Mouse (Mus musculus): ENCODE results near the gene Pglyrp4.
"Not testable (repeated sequence)": the region's sequence is repeated elsewhere in the genome, so short reads cannot be mapped to it uniquely, and the experiment has no call there.

The Pglyrp4 gene

GRCm38 (mm10) chr3:90726606-90727005 is at the start of gene Pglyrp4:
TSS of gene Pglyrp4 (plus strand) at chr3:90726906.
- no peak for DNase-seq

DNA sequence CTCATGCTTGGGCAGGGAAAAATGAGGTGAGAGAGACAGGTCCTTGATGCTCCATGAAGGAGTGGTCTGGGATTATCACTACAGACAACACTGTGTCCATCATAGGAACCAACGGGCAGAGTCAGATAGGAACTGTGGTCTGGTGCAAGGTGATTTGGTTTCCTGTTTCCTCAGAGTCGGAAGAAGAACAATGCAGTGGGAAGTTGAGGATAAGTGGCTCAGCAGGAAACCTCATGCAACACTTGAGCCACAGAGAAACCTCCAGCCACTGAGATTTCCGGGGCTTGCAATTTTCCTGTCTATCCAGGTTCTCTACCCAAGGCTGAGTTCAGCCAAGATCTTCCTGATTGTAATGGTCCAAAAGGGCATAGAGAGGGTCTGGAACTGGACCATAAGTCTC is 48.0 kb upstream of the Pglyrp4 start:
- DNase-seq = no peak

- DNase-seq = no peak
Observed at GRCm38 (mm10) chr3:90683929-90684328, 42.8 kb upstream of the Pglyrp4 start.

GRCm38 (mm10) chr3:90686835-90687234 is 39.9 kb upstream of the Pglyrp4 start:
- no peak for DNase-seq

- no peak for DNase-seq
Observed at GRCm38 (mm10) chr3:90693496-90693895, 33.2 kb upstream of the Pglyrp4 start.

GRCm38 (mm10) chr3:90695613-90696012 is 31.1 kb upstream of the Pglyrp4 start, which contains the start of gene S100a9:
TSS of gene S100a9 (minus strand) at chr3:90695721.
- DNase-seq = no peak

GRCm38 (mm10) chr3:90702244-90702643 is 24.5 kb upstream of the Pglyrp4 start:
- DNase-seq = no peak

- peak; percentile 30 for DNase-seq
Observed at GRCm38 (mm10) chr3:90708523-90709202, 18.0 kb upstream of the Pglyrp4 start.

DNA sequence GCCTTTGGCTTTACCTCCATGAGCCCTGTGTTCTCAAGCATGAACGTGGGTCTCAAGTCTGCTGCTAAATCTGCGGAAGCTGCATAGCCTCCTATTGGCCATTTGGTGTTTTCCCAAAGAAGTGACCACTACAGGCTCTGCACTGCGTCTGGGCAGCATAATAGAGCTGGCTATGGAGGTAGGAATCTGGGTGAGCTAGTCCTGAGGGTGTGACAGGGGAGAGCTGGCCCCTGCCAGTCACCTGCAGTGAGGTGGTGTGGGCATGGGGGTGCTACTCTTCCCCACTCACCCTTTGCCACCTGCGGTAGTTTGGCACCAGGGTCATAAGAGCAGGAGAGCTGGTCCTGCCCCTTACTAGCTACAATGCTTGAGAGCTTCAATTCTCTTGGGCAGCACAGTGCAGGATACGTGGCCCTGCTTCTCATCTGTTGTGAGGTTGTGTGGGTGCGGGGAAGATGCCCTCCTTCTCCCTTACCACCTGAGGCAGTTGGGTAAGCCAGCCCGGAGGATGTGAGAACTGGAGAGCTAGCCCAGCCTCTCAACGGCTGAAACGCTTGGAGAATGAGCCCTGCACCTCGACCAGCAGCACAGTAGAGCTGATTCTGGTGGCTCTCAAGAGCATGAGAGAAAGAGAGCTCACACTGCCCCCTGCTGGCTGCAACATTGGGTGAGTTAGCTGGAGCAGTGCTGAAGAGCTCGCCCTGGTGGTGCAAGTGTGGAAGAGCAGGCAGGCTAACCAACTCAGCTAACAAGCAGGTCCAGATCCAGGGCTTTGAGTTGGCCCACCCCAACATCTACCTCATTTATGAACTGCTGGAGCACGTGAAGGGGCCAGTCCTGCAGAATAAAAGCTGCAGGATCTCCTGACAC is 16.9 kb upstream of the Pglyrp4 start:
- peak; percentile 95 for DNase-seq

GRCm38 (mm10) chr3:90749658-90750057 is 23.0 kb downstream of the Pglyrp4 start:
- no peak for DNase-seq

- DNase-seq = not testable (repeated sequence)
Observed at GRCm38 (mm10) chr3:90777776-90778175, 51.1 kb downstream of the Pglyrp4 start, which contains the start of gene Gm5849. TSS of gene Gm5849 (minus strand) at chr3:90777876.

All from thymus, postnatal 4 days (tissue).